Mouse (Mus musculus): Measurements from ENCODE around the gene Sox8.

Gene Sox8

DNA sequence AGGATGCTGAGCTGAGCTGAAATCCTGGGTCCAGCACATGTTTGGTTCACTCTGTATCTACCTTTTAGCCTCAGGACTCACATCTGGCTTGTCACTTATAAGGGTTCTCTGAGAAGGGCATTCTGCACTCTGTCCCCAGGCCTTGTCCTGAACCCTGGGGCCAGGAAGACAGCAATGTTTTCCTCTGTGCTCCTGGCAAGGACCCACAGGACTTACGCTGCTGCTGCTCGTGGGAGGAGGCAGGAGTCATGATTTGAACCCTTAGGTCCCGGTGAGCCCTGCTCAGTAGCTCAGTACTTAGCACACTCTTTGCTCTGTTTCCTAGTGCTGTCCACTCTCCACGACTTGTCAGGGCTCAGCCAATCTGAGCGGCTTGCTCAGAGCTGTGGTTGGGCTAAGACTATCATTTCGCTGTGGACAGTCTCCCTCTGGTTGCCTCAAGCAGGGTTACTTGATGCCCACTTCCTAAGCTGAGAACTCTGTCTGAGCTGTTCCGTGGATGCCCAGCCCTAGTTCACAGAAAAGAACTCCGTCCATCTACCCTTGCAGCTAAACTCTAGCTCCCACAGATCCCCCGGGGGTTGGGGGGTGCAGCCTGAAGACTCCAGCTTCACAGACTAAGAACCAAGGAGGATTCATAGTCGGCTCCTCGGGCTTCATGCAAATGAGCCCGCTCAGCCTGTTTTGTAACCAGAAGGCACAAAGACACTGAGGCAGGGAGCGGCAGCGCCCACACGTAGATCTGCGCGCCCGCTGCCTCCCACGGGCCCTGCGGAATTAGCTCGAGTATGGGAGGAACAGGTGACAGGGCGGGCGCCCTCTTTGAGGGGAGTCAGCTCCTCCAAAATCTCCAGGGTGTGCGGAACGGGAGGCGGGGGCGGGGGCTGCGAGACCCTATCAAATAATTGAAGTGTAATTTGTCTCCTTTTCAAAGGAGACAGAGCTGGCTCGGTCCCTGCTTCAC, 14.5 kb downstream of the Sox8 start:
- DNase-seq (ENCODE audit: low read depth) = no peak

DNA sequence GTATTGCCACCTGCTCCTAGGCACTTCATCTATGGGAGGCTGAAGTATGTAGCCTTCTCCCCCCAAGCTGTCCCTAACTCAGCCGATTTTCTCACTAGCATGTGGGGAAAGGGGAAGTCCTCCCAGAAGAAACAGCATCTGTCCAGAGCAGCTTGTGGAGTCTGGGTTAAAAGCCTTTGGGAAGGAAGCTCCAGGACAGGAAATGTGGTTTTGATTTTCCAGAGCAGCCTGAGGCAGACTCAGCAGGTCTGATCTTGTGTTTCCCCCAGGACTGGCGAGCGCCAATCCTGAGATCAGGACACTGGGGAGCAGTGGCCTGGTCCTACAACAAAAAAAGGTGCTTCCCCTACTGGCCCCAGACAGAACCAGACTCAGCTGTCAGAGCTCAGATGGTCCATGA, 15.3 kb downstream of the Sox8 start:
- no peak for DNase-seq (ENCODE audit: low read depth)

DNA sequence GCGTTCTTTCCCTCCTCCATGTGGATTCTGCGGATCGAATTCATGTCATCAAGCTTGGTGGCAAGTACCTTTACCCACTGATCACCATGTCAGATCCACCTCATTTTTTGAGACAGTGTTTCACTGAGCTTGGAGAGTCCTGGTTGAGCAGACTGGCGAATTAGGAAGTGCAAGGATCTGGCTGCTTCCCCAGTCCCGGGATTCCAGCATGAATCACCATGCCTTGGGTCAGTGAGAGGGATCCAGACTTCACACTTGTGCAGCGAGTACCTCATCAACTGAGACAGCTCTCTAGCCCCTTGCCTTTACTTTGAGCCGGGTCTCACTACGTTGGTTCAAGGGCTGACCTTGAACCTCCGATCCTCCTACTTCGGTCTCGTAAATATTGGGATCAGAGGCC, 19.2 kb downstream of the Sox8 start:
- DNase-seq (ENCODE audit: low read depth) = no peak

DNA sequence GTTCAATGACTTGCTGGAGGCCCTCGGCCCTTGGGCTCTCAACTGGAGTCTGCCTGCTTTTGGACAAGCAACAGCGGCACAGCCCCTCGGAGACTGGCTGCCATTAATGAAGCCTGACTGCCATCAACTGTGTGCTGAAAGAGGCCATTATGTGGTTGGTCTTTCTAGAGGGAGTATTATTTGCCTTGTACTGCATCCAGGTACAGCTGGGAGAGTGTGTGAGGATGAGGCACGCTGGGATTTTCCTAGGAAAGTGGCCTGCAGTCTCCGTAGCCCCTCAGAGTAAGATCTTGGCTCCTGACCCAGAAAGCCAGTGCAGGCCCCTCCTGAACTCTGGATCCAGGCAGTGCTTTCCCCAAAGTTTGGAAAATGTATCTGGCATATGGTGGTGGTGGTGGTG, 20.5 kb downstream of the Sox8 start:
- DNase-seq (ENCODE audit: low read depth) = no peak

DNA sequence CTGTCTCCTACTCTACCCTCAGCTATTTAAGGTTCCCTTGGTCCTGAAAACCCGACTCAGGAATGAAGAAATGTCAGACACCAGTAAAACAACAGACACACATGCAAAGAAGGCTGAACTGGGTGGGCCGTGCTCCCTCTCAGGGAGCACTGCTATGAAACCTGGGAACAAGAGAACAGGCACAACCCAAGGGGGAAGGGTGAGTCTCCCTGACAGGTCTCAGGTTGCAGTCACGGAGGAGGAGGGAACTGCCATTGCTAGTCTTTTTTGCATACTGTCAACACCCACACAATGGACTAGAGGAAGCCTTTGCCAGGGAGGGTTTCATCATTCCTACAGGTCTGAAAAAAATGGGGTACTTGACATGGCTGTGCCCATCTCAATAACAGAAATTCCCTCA, 23.5 kb downstream of the Sox8 start:
- DNase-seq (ENCODE audit: low read depth) = no peak

DNA sequence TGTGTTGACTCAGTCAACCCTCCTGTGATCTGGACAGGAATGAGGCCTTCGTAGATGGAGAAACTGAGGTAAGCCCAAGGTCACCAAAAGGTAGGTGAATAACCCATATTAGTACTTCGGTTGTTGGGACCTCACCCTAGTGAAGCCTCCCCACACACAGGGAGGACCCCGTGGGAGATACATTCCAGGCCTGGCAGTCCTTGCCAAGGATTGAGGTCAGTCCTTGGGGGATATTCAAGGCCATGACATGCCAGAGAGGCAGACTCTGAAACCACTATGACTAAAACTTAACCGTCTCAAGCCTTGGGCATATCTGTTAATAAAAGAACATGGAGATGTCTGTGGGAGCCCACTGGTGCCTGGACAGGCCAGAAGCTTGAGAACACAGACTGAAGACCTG, 28.7 kb downstream of the Sox8 start:
- no peak for DNase-seq (ENCODE audit: low read depth)

DNA sequence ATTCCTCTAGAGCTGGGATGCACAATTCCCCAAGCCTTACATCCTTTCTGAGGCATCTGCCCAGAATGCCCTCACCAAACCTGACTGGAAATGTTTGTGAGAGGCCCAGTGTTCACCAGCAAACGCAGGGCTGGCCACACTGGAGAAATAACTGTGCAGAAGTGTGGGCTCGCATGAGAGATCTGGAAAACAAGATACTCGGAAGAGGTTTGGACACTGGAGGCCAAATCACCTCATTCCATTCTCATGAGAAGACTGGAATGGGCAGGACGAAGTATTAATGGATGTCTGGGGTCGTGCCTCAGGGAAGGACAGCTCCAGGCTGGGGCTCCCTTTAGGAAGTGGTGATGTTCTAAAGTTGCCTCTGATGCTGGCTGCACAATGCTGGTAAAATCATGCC, 29.8 kb downstream of the Sox8 start:
- no peak for DNase-seq (ENCODE audit: low read depth)

DNA sequence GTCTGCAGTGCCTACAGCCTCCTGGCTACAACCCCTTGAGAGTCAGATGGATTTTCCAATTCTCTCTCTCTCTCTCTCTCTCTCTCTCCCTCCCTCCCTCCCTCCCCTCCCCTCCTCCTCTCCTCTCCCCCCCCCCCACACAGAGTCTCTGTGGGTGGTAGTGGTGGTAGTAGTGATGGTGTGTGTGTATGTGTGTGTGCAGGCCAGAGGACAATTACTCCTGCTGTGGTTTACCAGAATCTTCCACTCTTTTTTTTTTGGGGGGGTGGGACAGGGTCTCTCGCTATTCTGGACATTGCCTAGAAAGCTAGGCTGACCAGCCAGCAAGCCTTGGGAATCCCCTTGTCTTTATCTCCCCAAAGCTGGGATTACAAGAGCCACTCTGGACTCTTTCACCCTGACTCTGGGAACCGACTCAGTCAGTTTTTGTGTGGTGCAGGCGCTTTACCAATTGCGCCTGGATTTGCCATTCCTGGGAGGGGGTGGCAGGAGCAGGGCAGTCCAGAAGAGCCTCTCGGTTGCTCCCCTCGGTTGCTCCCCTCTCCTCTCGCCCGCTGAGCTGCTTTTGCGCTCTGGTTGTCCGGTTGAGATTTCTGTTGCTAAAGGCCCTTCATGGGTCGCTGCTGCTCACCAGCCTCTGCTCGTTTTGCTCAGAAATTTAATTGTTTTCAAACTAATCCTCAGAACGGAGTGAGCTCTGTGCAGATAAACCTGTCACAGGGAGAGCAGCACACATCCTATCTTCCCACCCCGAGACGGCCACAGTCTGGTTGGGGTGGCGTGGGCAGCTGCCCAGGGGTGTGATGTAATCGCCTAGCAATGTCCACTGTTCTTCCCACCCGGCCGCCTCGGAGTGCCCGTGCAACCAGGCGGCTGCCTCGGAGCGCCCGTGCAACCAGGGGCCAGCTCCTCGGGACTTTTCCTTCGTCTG, 31.3 kb downstream of the Sox8 start:
- DNase-seq (ENCODE audit: low read depth) = no peak

DNA sequence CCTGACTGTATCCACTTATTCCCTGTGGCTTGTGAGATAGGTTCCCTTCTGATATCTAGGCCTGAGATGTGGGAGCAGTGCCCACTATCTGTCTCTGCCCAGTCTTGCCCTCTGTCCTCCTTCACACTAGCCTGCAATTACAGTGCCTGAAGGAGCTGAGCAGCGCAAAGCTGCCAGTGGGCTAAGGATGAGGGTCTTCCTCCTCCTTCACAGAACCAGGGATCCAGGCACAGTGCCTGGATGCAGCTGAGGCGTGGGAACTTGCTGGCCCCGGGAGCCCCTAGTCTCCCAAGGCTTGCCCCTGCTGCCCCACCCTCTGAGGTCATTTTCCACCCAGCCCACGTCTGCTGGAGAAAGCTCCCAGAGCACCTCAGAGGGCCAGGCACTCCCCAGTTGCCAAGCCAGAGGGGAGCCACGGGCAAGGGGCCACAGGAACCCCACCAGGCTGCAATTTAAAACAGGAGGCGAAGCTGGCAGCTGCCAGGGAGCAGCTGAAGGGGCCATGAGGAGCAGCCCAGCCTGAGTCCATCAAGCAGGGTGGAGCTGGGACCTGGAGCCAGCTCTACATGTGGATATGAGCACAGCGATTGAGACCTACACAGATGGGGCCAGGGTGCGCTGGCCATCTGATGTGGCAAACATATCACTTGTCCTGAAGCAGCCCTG, 40.0 kb downstream of the Sox8 start:
- DNase-seq (ENCODE audit: low read depth) = no peak

DNA sequence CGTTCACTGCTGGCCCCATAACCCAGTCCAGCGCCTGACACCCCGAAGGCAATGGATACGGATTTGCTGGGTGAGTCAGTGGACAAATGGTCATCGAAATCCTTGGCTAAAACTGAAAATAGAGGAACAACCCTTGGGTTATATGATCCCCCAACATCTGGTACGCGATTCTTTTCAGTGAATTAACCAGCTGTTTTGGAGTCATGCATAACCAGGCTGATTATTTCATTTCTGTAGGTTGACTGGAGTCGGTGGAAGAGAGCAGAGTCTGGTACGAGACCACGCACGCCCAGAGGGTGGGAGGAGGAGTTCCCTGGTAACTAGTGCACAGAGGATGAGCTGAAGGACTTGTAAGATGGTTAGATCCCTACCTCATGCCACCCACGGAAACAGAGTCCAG, 48.4 kb downstream of the Sox8 start:
- DNase-seq (ENCODE audit: low read depth) = no peak

DNA sequence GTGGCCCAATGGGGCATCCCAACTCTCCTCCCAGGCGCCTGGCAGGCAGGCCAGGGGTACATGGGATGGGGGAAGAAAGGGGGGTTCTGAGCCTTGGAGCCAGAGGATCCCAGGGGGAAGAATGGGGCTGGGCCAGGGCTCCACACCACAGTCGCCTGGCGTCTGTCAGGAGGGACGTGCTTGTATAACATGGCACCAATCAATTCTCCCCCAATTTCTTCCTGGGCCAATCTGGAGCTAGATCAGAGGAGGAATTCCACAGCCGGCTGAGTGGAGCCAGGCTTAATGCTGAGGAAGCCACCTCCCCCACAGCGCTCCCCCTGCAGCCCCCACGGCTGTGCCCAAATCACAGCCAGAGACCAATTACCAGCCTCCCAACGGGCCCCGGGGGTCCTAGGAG, 50.0 kb downstream of the Sox8 start:
- no peak for DNase-seq (ENCODE audit: low read depth)

DNA sequence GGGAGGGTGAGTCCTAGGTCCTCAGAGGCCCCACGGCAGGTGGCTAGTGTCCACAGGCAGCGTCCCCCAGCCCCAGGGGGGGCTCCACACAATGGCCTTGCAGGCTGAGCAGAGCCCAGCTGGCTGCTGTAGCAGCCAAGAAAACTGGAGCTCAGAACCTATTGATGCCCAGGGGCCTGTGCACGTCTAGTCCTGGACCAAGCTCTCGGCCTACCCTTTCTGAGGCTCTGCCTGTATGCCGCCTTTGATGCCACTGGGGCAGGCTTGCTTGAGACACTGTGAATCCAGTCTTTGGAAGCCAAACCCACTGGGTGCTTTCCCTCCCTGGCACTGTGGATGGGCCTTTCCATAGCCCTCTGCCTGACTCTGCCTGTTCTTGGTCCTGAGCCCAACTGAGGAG, 51.0 kb downstream of the Sox8 start:
- DNase-seq (ENCODE audit: low read depth) = no peak

DNA sequence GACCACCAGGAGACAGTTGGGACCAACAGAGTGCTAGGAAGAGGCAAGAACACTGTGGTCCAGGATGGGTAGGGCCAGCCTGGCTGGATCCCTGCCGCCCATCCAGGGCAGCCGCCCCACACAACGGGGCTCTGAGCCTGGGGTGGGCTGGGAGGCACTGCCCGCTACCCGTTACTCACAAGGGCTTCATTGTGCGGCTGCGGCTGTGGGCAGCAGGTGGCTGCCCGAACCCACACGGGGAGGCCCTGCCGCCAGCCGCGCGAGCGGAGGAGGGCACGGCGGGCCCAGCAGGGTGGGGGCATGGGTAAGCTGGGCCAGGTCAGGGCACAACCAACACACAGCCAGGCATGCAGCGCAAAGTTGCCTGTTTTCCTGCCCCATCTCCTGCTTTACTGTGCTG, 52.3 kb downstream of the Sox8 start:
- no peak for DNase-seq (ENCODE audit: low read depth)

DNA sequence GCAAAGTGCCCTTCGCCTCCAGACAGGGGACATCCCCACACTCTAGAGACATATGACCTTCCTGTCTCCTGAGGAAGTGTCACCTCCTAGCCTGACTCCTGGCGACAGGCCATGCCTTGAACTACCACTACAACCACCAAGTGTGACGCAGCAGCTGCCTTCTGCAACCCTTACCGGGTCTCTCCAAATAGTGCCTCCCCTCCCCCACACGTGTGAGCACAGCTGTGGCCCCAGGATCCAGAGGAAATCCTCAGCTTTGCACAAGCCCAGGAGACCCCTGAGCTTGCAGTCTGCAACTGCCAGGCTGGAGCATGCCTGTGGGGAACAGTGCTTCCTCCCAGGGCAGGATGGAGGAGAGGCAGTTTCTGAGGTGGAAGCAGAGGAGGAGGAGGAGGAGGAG, 54.2 kb downstream of the Sox8 start:
- DNase-seq (ENCODE audit: low read depth) = no peak
